Mouse (Mus musculus): ENCODE results near the gene Cenpq. TPM values are rescaled to one million over a fixed set of nuclear protein-coding genes. Genes with fewer than 3 reads are reported as not detected.

Cenpq gene
- total RNA-seq (2021), result 1 to 10 TPM; 5.7 to 6.6 TPM

- DNase-seq, result peak; percentile 98
- intact Hi-C loops (cut with DNase I), result no loop called here
Observed at GRCm38 (mm10) chr17:40934420-40935231, at the start of gene Cenpq, which contains the start of gene Mut. Gene Cenpq, minus strand, starts transcription at chr17:40935047. Gene Mut, plus strand, starts transcription at chr17:40934685.

GRCm38 (mm10) chr17:40977914-40978313 is 43.1 kb upstream of the Cenpq start:
- DNase-seq, result no peak
- intact Hi-C loops (cut with DNase I), result loop anchor here (5.0 kb wide), 1 partner anchor 1624 kb away; no protein-coding TSS in a partner anchor

- DNase-seq, result no peak
- intact Hi-C loops (cut with DNase I), result no loop called here
Observed at GRCm38 (mm10) chr17:40948518-40948917, 13.7 kb upstream of the Cenpq start.

GRCm38 (mm10) chr17:40933985-40934384 is 862 bp downstream of the Cenpq start:
- DNase-seq, result no peak
- intact Hi-C loops (cut with DNase I), result no loop called here

GRCm38 (mm10) chr17:40915499-40915898 is 19.3 kb downstream of the Cenpq start:
- intact Hi-C loops (cut with DNase I), result no loop called here

GRCm38 (mm10) chr17:40914250-40914649 is 20.6 kb downstream of the Cenpq start, which contains the start of gene Glyatl3:
Gene Glyatl3, minus strand, starts transcription at chr17:40914350.
- intact Hi-C loops (cut with DNase I), result no loop called here

More at GRCm38 (mm10) chr17:40915499-40915898, 19.3 kb downstream of the Cenpq start:
- DNase-seq, result no peak

GRCm38 (mm10) chr17:40904721-40905154 is 30.1 kb downstream of the Cenpq start:
- intact Hi-C loops (cut with DNase I), result no loop called here
- DNase-seq, result peak; percentile 12

More at GRCm38 (mm10) chr17:40914250-40914649, 20.6 kb downstream of the Cenpq start, which contains the start of gene Glyatl3:
- no peak for DNase-seq

- intact Hi-C loops (cut with DNase I), result no loop called here
Observed at GRCm38 (mm10) chr17:40904056-40904597, 30.7 kb downstream of the Cenpq start.

GRCm38 (mm10) chr17:40903345-40903744 is 31.5 kb downstream of the Cenpq start:
- intact Hi-C loops (cut with DNase I), result no loop called here
- no peak for DNase-seq

More at GRCm38 (mm10) chr17:40904056-40904597, 30.7 kb downstream of the Cenpq start:
- DNase-seq, result peak; percentile 1

- intact Hi-C loops (cut with DNase I), result loop anchor here (10.0 kb wide), 1 partner anchor 745 kb away; no protein-coding TSS in a partner anchor
- DNase-seq, result no peak
Observed at GRCm38 (mm10) chr17:40899783-40900363, 35.0 kb downstream of the Cenpq start.

GRCm38 (mm10) chr17:40896863-40897262 is 38.0 kb downstream of the Cenpq start:
- intact Hi-C loops (cut with DNase I), result loop anchor here (10.0 kb wide), 1 partner anchor 742 kb away; no protein-coding TSS in a partner anchor
- no peak for DNase-seq

- intact Hi-C loops (cut with DNase I), result no loop called here
Observed at GRCm38 (mm10) chr17:40887849-40888536, 46.9 kb downstream of the Cenpq start.

GRCm38 (mm10) chr17:40885155-40885554 is 49.7 kb downstream of the Cenpq start:
- DNase-seq, result no peak
- intact Hi-C loops (cut with DNase I), result no loop called here

More at GRCm38 (mm10) chr17:40887849-40888536, 46.9 kb downstream of the Cenpq start:
- DNase-seq, result no peak

GRCm38 (mm10) chr17:40882172-40882571 is 52.7 kb downstream of the Cenpq start:
- intact Hi-C loops (cut with DNase I), result no loop called here
- no peak for DNase-seq

GRCm38 (mm10) chr17:40879924-40880691 is 54.7 kb downstream of the Cenpq start, which contains the start of gene 9130008F23Rik:
Gene 9130008F23Rik, minus strand, starts transcription at chr17:40880559.
- peak; percentile 16 for DNase-seq
- intact Hi-C loops (cut with DNase I), result no loop called here

GRCm38 (mm10) chr17:40879528-40879923 is 55.3 kb downstream of the Cenpq start:
- no peak for DNase-seq
- intact Hi-C loops (cut with DNase I), result no loop called here

- intact Hi-C loops (cut with DNase I), result no loop called here
- no peak for DNase-seq
Observed at GRCm38 (mm10) chr17:40877741-40878140, 57.1 kb downstream of the Cenpq start.

GRCm38 (mm10) chr17:40875568-40875967 is 59.3 kb downstream of the Cenpq start:
- intact Hi-C loops (cut with DNase I), result no loop called here
- no peak for DNase-seq

- intact Hi-C loops (cut with DNase I), result no loop called here
- DNase-seq, result no peak
Observed at GRCm38 (mm10) chr17:40874701-40875100, 60.1 kb downstream of the Cenpq start.

GRCm38 (mm10) chr17:40873582-40874011 is 61.2 kb downstream of the Cenpq start:
- no peak for DNase-seq
- intact Hi-C loops (cut with DNase I), result no loop called here
